ENCODE assay signal across 20 mouse cellular contexts in the genomic region with DNA sequence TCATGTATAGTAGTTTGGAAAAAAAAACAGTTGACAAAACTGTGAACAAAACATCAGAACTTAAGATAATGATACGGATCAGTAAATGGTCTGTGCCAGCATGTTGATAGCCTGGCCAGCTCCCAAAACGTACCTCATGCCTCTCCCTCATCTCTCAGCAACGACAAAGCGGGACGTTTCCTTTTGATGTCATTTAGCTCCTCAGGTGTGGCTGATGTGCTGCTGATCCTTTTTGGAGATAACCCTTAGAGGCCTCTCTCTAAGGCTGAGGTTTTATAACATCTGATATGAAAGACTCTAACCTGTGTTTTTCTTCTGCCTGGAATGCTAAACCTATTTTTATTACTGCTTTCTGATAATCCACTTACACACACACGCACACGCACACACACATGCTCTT.
DNase-seq lines count a peak whose midpoint lies in the region; ATAC-seq lines count a peak whose summit lies in the region.
"Had no signal": no experiment of that assay in that cellular context is flagged by ENCODE, and none has a peak within 500 bp of the region (broad histone marks: within the 10 kb centered on the region; RNA-seq: fewer than 3 reads in every experiment).

No protein-coding gene starts in this region.

- intact Hi-C loops in heart, postnatal 14 days (cut with DNase I) = no loop called here

- peak; percentile 78 for ATAC-seq in inflammation-experienced regulatory T-cells, adult 6 months
- ATAC-seq: forebrain, embryonic 13.5 days; forebrain, embryonic 16.5 days; hindbrain, embryonic 16.5 days; intestine, postnatal 0 days had no signal

- peak; percentile 49 for DNase-seq in heart, adult 11 months
- DNase-seq in heart, postnatal 14 days = no peak
- peak; percentile 69 for DNase-seq in CD4-positive helper T cell, adult 2 months (ENCODE audit: low read depth, low spot score)
- DNase-seq in T-cell, adult 2 months (ENCODE audit: low spot score) = peak; percentile 42
- DNase-seq in adipocyte (ENCODE audit: low spot score) = no peak
- no peak for DNase-seq in ovary, postnatal 10 days (ENCODE audit: low spot score)
- no peak for DNase-seq in gastrocnemius, postnatal 4 days (ENCODE audit: low spot score in 2 of 2)
- DNase-seq: adrenal gland, postnatal 10 days; adrenal gland, postnatal 36 days; cerebellum, adult 18-20 months; cerebellum, adult 9-10 months; cerebellum, postnatal 14 days; gastrocnemius, adult 2 months; gastrocnemius, postnatal 14 days; heart, adult 2 months had no signal

Comparison
In these comparisons a context has a peak if more than half of its experiments do, and no peak if none do; other contexts are left out.
1. DNase-seq: peak in heart, adult 11 months (single experiment), CD4-positive helper T cell, adult 2 months (single experiment) and T-cell, adult 2 months (single experiment); none in heart, postnatal 14 days (0 of 2), adipocyte (single experiment), ovary, postnatal 10 days (single experiment) and gastrocnemius, postnatal 4 days (0 of 2).